Mouse (Mus musculus): ENCODE results near the gene Pla2g12b. TPM values are rescaled to one million over a fixed set of nuclear protein-coding genes. Genes with fewer than 3 reads are reported as not detected.
A peak's percentile ranks its signal among the peaks of the same experiment; 100 is the strongest.
"Not testable (repeated sequence)": the region's sequence is repeated elsewhere in the genome, so short reads cannot be mapped to it uniquely, and the experiment has no call there.

The Pla2g12b gene
- polyA plus RNA-seq, 1 experiment from 2014 or later: 57.6 TPM

GRCm38 (mm10) chr10:59367206-59367605, 36.3 kb upstream of the Pla2g12b start:
- H3K9ac ChIP-seq (ENCODE audit: low read depth, low read length): no peak overlapping the region
- no peak overlapping the region for H3K4me2 ChIP-seq (ENCODE audit: low read depth, low read length)
- no peak overlapping the region for H3K27ac ChIP-seq (ENCODE audit: low read length)
- H3K27me3 ChIP-seq (ENCODE audit: control insufficient read depth, insufficient read depth, low read depth, low read length): no peaks in the 10 kb centered on the region
- ATAC-seq (ENCODE audit: low read depth): no peak
- WGBS (ENCODE audit: insufficient replicate concordance): 76% methylated on average over 4 of the region's 4 CpGs
- H3K9me3 ChIP-seq (replicated peaks; ENCODE audit: control insufficient read depth, low read length): no peaks in the 10 kb centered on the region
- H3K4me3 ChIP-seq (ENCODE audit: low read depth, low read length): no peak overlapping the region
- H3K4me1 ChIP-seq (ENCODE audit: control insufficient read depth, low read depth, low read length): peaks cover 6% of the 10 kb centered on the region
- peaks cover 24% of the 10 kb centered on the region for H3K36me3 ChIP-seq (ENCODE audit: control insufficient read depth, insufficient read depth)

- no peak for ATAC-seq (ENCODE audit: low read depth)
Measured at GRCm38 (mm10) chr10:59368729-59369128, 34.7 kb upstream of the Pla2g12b start.

GRCm38 (mm10) chr10:59369426-59369825, 34.0 kb upstream of the Pla2g12b start:
- 70% methylated on average over 9 of the region's 9 CpGs for WGBS (ENCODE audit: insufficient replicate concordance)
- no peak overlapping the region for H3K4me3 ChIP-seq (ENCODE audit: low read depth, low read length)
- H3K36me3 ChIP-seq (ENCODE audit: control insufficient read depth, insufficient read depth): peaks cover 20% of the 10 kb centered on the region
- peaks cover 3% of the 10 kb centered on the region for H3K4me1 ChIP-seq (ENCODE audit: control insufficient read depth, low read depth, low read length)
- no peak overlapping the region for H3K27ac ChIP-seq (ENCODE audit: low read length)
- no peak for ATAC-seq (ENCODE audit: low read depth)
- no peak overlapping the region for H3K9ac ChIP-seq (ENCODE audit: low read depth, low read length)
- H3K4me2 ChIP-seq (ENCODE audit: low read depth, low read length): no peak overlapping the region
- no peaks in the 10 kb centered on the region for H3K9me3 ChIP-seq (replicated peaks; ENCODE audit: control insufficient read depth, low read length)
- no peaks in the 10 kb centered on the region for H3K27me3 ChIP-seq (ENCODE audit: control insufficient read depth, insufficient read depth, low read depth, low read length)

More at GRCm38 (mm10) chr10:59368729-59369128, 34.7 kb upstream of the Pla2g12b start:
- Histone ChIP-seq H3K4me2 (ENCODE audit: low read depth, low read length) (no peak overlapping the region), H3K27me3 (ENCODE audit: control insufficient read depth, insufficient read depth, low read depth, low read length) (no peaks in the 10 kb centered on the region), H3K4me3 (ENCODE audit: low read depth, low read length) (no peak overlapping the region), H3K36me3 (ENCODE audit: control insufficient read depth, insufficient read depth) (peaks cover 20% of the 10 kb centered on the region), H3K9ac (ENCODE audit: low read depth, low read length) (no peak overlapping the region), H3K4me1 (ENCODE audit: control insufficient read depth, low read depth, low read length) (peaks cover 3% of the 10 kb centered on the region), H3K9me3 (replicated peaks; ENCODE audit: control insufficient read depth, low read length) (no peaks in the 10 kb centered on the region), H3K27ac (ENCODE audit: low read length) (no peak overlapping the region)
- 74% methylated on average over 8 of the region's 8 CpGs for WGBS (ENCODE audit: insufficient replicate concordance)

- no peak for ATAC-seq (ENCODE audit: low read depth)
- peaks cover 12% of the 10 kb centered on the region for H3K4me1 ChIP-seq (ENCODE audit: control insufficient read depth, low read depth, low read length)
- no peaks in the 10 kb centered on the region for H3K36me3 ChIP-seq (ENCODE audit: control insufficient read depth, insufficient read depth)
- H3K27ac ChIP-seq (ENCODE audit: low read length): no peak overlapping the region
- H3K9me3 ChIP-seq (replicated peaks; ENCODE audit: control insufficient read depth, low read length): no peaks in the 10 kb centered on the region; the same call in 1 of the 2 replicates
- H3K27me3 ChIP-seq (ENCODE audit: control insufficient read depth, insufficient read depth, low read depth, low read length): no peaks in the 10 kb centered on the region
- H3K4me2 ChIP-seq (ENCODE audit: low read depth, low read length): no peak overlapping the region
- 78% methylated on average over 10 of the region's 10 CpGs for WGBS (ENCODE audit: insufficient replicate concordance)
- no peak overlapping the region for H3K4me3 ChIP-seq (ENCODE audit: low read depth, low read length)
- H3K9ac ChIP-seq (ENCODE audit: low read depth, low read length): no peak overlapping the region
Measured at GRCm38 (mm10) chr10:59377906-59378305, 25.6 kb upstream of the Pla2g12b start.

- H3K36me3 ChIP-seq (ENCODE audit: control insufficient read depth, insufficient read depth): no peaks in the 10 kb centered on the region
- WGBS (ENCODE audit: insufficient replicate concordance): 87% methylated on average over 4 of the region's 4 CpGs
Measured at GRCm38 (mm10) chr10:59378728-59379127, 24.7 kb upstream of the Pla2g12b start.

GRCm38 (mm10) chr10:59379927-59380326, 23.5 kb upstream of the Pla2g12b start:
- peak overlapping the region; percentile 21; the same call in 1 of the 2 replicates for H3K27ac ChIP-seq (ENCODE audit: low read length)
- H3K4me1 ChIP-seq (ENCODE audit: control insufficient read depth, low read depth, low read length): peaks cover 12% of the 10 kb centered on the region
- H3K4me3 ChIP-seq (ENCODE audit: low read depth, low read length): no peak overlapping the region
- 0 out of 2 replicates have a peak overlapping the region, but pooled peaks have one; percentile 12 for H3K9ac ChIP-seq (ENCODE audit: low read depth, low read length)
- WGBS (ENCODE audit: insufficient replicate concordance): 9% methylated on average over 3 of the region's 3 CpGs
- H3K9me3 ChIP-seq (replicated peaks; ENCODE audit: control insufficient read depth, low read length): no peaks in the 10 kb centered on the region; the same call in 1 of the 2 replicates
- ATAC-seq (ENCODE audit: low read depth): peak; percentile 16; the same call in 1 of the 2 replicates
- no peaks in the 10 kb centered on the region for H3K27me3 ChIP-seq (ENCODE audit: control insufficient read depth, insufficient read depth, low read depth, low read length)
- no peaks in the 10 kb centered on the region for H3K36me3 ChIP-seq (ENCODE audit: control insufficient read depth, insufficient read depth)
- H3K4me2 ChIP-seq (ENCODE audit: low read depth, low read length): peak overlapping the region; percentile 24; the same call in 1 of the 2 replicates

More at GRCm38 (mm10) chr10:59378728-59379127, 24.7 kb upstream of the Pla2g12b start:
- H3K27ac ChIP-seq (ENCODE audit: low read length): no peak overlapping the region
- peaks cover 12% of the 10 kb centered on the region for H3K4me1 ChIP-seq (ENCODE audit: control insufficient read depth, low read depth, low read length)
- no peak overlapping the region for H3K4me3 ChIP-seq (ENCODE audit: low read depth, low read length)
- no peak overlapping the region for H3K4me2 ChIP-seq (ENCODE audit: low read depth, low read length)
- no peak for ATAC-seq (ENCODE audit: low read depth)
- H3K9me3 ChIP-seq (replicated peaks; ENCODE audit: control insufficient read depth, low read length): no peaks in the 10 kb centered on the region; the same call in 1 of the 2 replicates
- no peaks in the 10 kb centered on the region for H3K27me3 ChIP-seq (ENCODE audit: control insufficient read depth, insufficient read depth, low read depth, low read length)
- H3K9ac ChIP-seq (ENCODE audit: low read depth, low read length): no peak overlapping the region

- Histone ChIP-seq H3K9me3 (replicated peaks; ENCODE audit: control insufficient read depth, low read length) (no peaks in the 10 kb centered on the region; the same call in 1 of the 2 replicates), H3K4me1 (ENCODE audit: control insufficient read depth, low read depth, low read length) (peaks cover 12% of the 10 kb centered on the region), H3K4me2 (ENCODE audit: low read depth, low read length) (peak overlapping the region; percentile 24; the same call in 1 of the 2 replicates), H3K27ac (ENCODE audit: low read length) (peak overlapping the region; percentile 21; the same call in 1 of the 2 replicates), H3K27me3 (ENCODE audit: control insufficient read depth, insufficient read depth, low read depth, low read length) (no peaks in the 10 kb centered on the region), H3K4me3 (ENCODE audit: low read depth, low read length) (no peak overlapping the region), H3K36me3 (ENCODE audit: control insufficient read depth, insufficient read depth) (no peaks in the 10 kb centered on the region), H3K9ac (ENCODE audit: low read depth, low read length) (0 out of 2 replicates have a peak overlapping the region, but pooled peaks have one; percentile 12)
- WGBS (ENCODE audit: insufficient replicate concordance): 35% methylated on average over 2 of the region's 2 CpGs
- ATAC-seq (ENCODE audit: low read depth): peak; percentile 72
Measured at GRCm38 (mm10) chr10:59380411-59380821, 23.0 kb upstream of the Pla2g12b start.

- WGBS (ENCODE audit: insufficient replicate concordance): 70% methylated on average over 6 of the region's 10 CpGs
- H3K9ac ChIP-seq (ENCODE audit: low read depth, low read length); H3K36me3 ChIP-seq (ENCODE audit: control insufficient read depth, insufficient read depth); H3K4me3 ChIP-seq (ENCODE audit: low read depth, low read length); H3K9me3 ChIP-seq (replicated peaks; ENCODE audit: control insufficient read depth, low read length); H3K27me3 ChIP-seq (ENCODE audit: control insufficient read depth, insufficient read depth, low read depth, low read length); ATAC-seq (ENCODE audit: low read depth); H3K4me2 ChIP-seq (ENCODE audit: low read depth, low read length); H3K27ac ChIP-seq (ENCODE audit: low read length): not testable (repeated sequence)
- H3K4me1 ChIP-seq (ENCODE audit: control insufficient read depth, low read depth, low read length): peaks cover 12% of the 10 kb centered on the region
Measured at GRCm38 (mm10) chr10:59381563-59381962, 21.9 kb upstream of the Pla2g12b start.

GRCm38 (mm10) chr10:59386951-59387350, 16.5 kb upstream of the Pla2g12b start:
- Histone ChIP-seq H3K36me3 (ENCODE audit: control insufficient read depth, insufficient read depth) (no peaks in the 10 kb centered on the region), H3K27me3 (ENCODE audit: control insufficient read depth, insufficient read depth, low read depth, low read length) (no peaks in the 10 kb centered on the region), H3K9ac (ENCODE audit: low read depth, low read length) (no peak overlapping the region), H3K4me3 (ENCODE audit: low read depth, low read length) (no peak overlapping the region), H3K4me1 (ENCODE audit: control insufficient read depth, low read depth, low read length) (no peaks in the 10 kb centered on the region), H3K9me3 (replicated peaks; ENCODE audit: control insufficient read depth, low read length) (no peaks in the 10 kb centered on the region), H3K27ac (ENCODE audit: low read length) (no peak overlapping the region), H3K4me2 (ENCODE audit: low read depth, low read length) (no peak overlapping the region)
- ATAC-seq (ENCODE audit: low read depth): no peak
- 74% methylated on average over 7 of the region's 8 CpGs for WGBS (ENCODE audit: insufficient replicate concordance)
